Mouse (Mus musculus) neural tube, embryonic 11.5 days (tissue): ENCODE measurements around the gene Fam49a. TPM values are rescaled to one million over a fixed set of nuclear protein-coding genes. Genes with fewer than 3 reads are reported as not detected.

Experiments used
- ATAC-seq: fragments of 200-750 bp; cut with Nextera tagmentation; 2 replicates; pipeline ENCODE4 v1.8.0; 2017; ENCODE audit warnings: moderate number of reproducible peaks, mild to moderate bottlenecking, moderate TSS enrichment, moderate library complexity; ENCODE audit not compliant: insufficient read depth, low FRiP score, low TSS enrichment
- DNase-seq: peaks from one replicate; pipeline ENCODE4 v3.0.0-alpha.2; 2015; ENCODE audit warnings: low spot score
- H3K27ac ChIP-seq: fragments of 300-500 bp; sonication (generic); 2 replicates; pipeline ENCODE4 v1.5.1; 2014; ENCODE audit warnings: low read depth, mild to moderate bottlenecking, low read length
- H3K27me3 ChIP-seq: fragments of 300-500 bp; sonication (generic); 2 replicates; pipeline ENCODE4 v1.6.1; 2014; ENCODE audit warnings: mild to moderate bottlenecking, low read length, mixed read lengths; ENCODE audit not compliant: control insufficient read depth, insufficient read depth
- H3K36me3 ChIP-seq: fragments of 300-500 bp; sonication (generic); 2 replicates; pipeline ENCODE4 v1.6.1; 2014; ENCODE audit warnings: mild to moderate bottlenecking, low read length, moderate library complexity, mixed read lengths; ENCODE audit not compliant: control insufficient read depth, insufficient read depth
- H3K4me1 ChIP-seq: fragments of 300-500 bp; sonication (generic); 2 replicates; pipeline ENCODE4 v1.6.1; 2014; ENCODE audit warnings: low read length, mixed read lengths; ENCODE audit not compliant: control insufficient read depth, insufficient read depth
- H3K4me2 ChIP-seq: fragments of 300-500 bp; sonication (generic); 2 replicates; pipeline ENCODE4 v1.6.1; 2014; ENCODE audit warnings: low read depth, mild to moderate bottlenecking, moderate library complexity
- H3K4me3 ChIP-seq: fragments of 300-500 bp; sonication (generic); 2 replicates; pipeline ENCODE4 v1.5.1; 2014; ENCODE audit warnings: low read depth, low read length
- H3K9ac ChIP-seq: fragments of 300-500 bp; sonication (generic); 2 replicates; pipeline ENCODE4 v1.6.1; 2014; ENCODE audit warnings: mild to moderate bottlenecking, low read length
- H3K9me3 ChIP-seq: fragments of 300-500 bp; sonication (generic); 2 replicates; pipeline ENCODE4 v1.6.1; 2016; ENCODE audit warnings: low read length; ENCODE audit not compliant: control insufficient read depth
- WGBS: fragments of 180-500 bp; shearing (Covaris S2); extraction: QIAGEN DNeasy Blood & Tissue Kit; methylation state at CpG from one replicate; pipeline ENCODE4 v1.1.7; 2014; 5-methylcytosine and 5-hydroxymethylcytosine counted together
- polyA plus RNA-seq: library from polyadenylated mRNA; unstranded; fragments of >200 nt; fragmentation: Nextera tagmentation; extraction: Ambion mirVana; gene quantifications from 2 replicates; pipeline ENCODE4 v1.2.1, GENCODE M21; 2014

Gene Fam49a
- polyA plus RNA-seq, 1 experiment from 2014 or later, result 34.4 TPM

DNA sequence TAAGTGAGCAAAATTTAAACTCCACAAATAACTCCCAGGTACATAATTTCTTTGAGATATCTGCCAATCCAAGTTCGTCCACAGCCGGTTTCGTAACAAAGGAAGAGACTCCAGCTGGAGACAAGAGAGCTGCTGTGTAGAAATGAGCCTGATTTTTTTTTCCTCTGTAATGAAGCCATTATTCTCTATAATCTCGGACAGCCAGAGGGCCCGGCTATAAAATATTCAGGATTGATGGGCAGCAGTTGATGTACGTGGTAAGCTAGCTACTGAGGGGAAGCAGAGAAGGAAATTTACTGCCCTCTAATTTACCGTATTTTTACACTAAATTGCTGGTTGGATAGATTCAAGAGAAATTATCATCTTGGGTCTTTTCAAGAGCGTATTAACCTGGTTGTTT is 102.3 kb downstream of the Fam49a start:
- 75% methylated on average over 8 of the region's 8 CpGs for WGBS
- Histone ChIP-seq H3K9ac (no peak overlapping the region), H3K27ac (peak overlapping the region; percentile 67; the same call in 1 of the 2 replicates), H3K4me3 (no peak overlapping the region), H3K4me2 (no peak overlapping the region), H3K27me3 (no peaks in the 10 kb centered on the region), H3K4me1 (no peaks in the 10 kb centered on the region), H3K36me3 (no peaks in the 10 kb centered on the region), H3K9me3 (no peaks in the 10 kb centered on the region)
- peak; percentile 65; the same call in 1 of the 2 replicates for ATAC-seq
- no peak for DNase-seq

DNA sequence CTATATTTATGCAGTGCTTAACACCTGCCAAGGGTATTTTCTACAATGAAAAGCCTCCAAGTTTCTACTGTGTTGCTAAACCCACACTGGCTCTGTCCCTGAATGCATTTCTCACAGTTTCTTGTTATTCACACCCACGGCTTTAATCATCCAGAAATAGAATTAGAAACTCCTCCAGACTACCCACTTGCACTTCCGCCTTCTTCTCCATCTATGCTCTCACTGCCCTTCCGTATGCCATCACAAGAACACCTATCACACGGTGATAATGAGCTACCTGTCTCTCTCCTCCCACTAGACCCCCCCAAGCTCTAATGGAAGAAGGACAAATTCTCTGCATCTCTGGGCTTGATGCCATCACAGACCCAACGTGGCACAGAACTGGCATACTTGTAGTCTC is 105.5 kb downstream of the Fam49a start:
- no peak overlapping the region for H3K4me2 ChIP-seq
- no peak overlapping the region for H3K4me3 ChIP-seq
- no peak overlapping the region for H3K27ac ChIP-seq
- H3K36me3 ChIP-seq, result no peaks in the 10 kb centered on the region
- no peaks in the 10 kb centered on the region for H3K4me1 ChIP-seq
- no peaks in the 10 kb centered on the region for H3K9me3 ChIP-seq
- no peak for ATAC-seq
- DNase-seq, result no peak
- 89% methylated on average over 5 of the region's 5 CpGs for WGBS
- no peak overlapping the region for H3K9ac ChIP-seq
- no peaks in the 10 kb centered on the region for H3K27me3 ChIP-seq

DNA sequence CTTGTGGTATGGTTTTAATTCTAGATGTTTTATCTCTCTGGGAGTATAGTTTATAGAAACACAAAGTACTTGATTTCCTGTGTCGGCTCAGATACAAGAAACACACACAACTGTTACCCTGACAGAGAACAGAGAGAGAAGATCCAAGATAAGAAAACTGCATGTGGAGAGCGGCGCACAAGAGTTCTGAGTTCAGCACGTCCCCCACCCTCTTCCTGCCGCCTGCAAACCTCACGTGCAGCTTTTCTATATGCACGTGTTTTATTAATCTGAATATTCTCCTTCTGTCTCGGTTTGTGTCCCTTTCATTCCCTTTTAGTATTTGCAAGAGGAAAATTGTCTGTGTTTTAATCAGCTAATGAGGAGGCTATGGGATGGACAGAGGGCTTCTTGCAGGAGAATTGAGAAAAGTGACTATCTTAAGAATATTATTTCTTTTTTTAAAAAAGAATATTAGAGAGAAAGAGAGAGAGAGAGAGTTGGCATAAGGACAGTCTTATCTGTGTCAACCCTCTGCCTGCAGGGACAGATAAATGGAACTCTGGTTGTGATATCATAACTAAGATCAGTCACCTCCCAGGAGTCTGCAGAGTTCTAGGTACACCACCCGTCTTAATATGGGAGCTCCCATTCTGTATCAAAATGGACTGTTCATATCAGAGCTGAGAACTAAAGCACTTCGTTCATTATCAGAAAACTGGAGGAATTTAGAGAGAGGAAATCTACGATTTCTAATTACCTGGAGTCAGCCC is 111.3 kb downstream of the Fam49a start:
- Histone ChIP-seq H3K27me3 (no peaks in the 10 kb centered on the region), H3K27ac (no peak overlapping the region), H3K36me3 (no peaks in the 10 kb centered on the region), H3K9me3 (no peaks in the 10 kb centered on the region), H3K9ac (no peak overlapping the region), H3K4me1 (no peaks in the 10 kb centered on the region), H3K4me2 (no peak overlapping the region), H3K4me3 (no peak overlapping the region)
- no peak for DNase-seq
- no peak for ATAC-seq
- 95% methylated on average over 11 of the region's 11 CpGs for WGBS

DNA sequence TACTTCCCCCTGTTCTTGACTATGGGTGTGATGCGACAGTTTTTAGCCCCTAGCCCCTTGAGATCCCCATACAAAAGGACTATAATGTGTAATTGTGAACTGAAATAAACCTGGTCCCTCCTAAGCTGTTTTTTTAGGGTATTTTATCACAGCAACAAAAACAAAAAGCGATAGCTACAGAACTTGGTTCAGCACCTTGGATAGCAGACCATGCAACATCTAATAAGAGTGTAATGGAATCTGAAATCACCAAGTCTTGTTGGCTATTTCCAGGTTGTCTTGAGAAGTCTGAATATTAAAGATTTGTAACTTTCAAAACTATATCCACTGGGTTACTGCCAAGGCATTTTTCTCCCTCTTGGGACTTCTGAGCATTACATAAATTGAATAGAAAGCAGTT is 117.1 kb downstream of the Fam49a start:
- no peaks in the 10 kb centered on the region for H3K9me3 ChIP-seq
- DNase-seq, result no peak
- no peak overlapping the region for H3K4me2 ChIP-seq
- no peak overlapping the region for H3K4me3 ChIP-seq
- H3K27ac ChIP-seq, result no peak overlapping the region
- H3K9ac ChIP-seq, result no peak overlapping the region
- WGBS, result 63% methylated on average over 2 of the region's 2 CpGs
- H3K27me3 ChIP-seq, result no peaks in the 10 kb centered on the region
- no peaks in the 10 kb centered on the region for H3K4me1 ChIP-seq
- H3K36me3 ChIP-seq, result no peaks in the 10 kb centered on the region
- ATAC-seq, result no peak

DNA sequence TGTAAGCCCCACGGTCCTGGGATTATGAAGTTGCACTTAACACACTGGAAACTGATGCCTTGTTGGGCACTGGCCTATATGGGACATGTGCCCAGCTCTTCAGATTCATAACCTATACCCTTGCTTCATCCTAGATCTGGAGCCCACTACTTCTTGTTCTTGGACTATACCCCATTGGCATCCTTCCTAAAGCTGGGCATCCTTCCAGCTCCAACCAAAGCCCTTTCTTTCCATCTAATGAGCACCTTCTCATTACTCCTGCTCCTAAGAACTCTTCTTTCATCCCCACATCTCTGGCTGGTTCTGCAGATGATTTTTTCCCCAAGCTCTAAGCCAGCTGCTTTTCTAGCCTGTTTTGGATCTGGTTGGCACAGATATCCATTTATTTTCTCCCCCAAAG is 127.3 kb downstream of the Fam49a start:
- Histone ChIP-seq H3K27ac (no peak overlapping the region), H3K4me2 (no peak overlapping the region), H3K36me3 (no peaks in the 10 kb centered on the region), H3K9ac (no peak overlapping the region), H3K4me3 (no peak overlapping the region), H3K27me3 (no peaks in the 10 kb centered on the region), H3K4me1 (no peaks in the 10 kb centered on the region), H3K9me3 (no peaks in the 10 kb centered on the region)
- 96% methylated on average over 1 of the region's 1 CpGs for WGBS
- DNase-seq, result no peak
- no peak for ATAC-seq

GRCm38 (mm10) chr12:12396224-12396623 is 134.3 kb downstream of the Fam49a start:
- Histone ChIP-seq H3K9ac (no peak overlapping the region), H3K4me2 (no peak overlapping the region), H3K27ac (no peak overlapping the region), H3K27me3 (no peaks in the 10 kb centered on the region), H3K36me3 (no peaks in the 10 kb centered on the region), H3K4me1 (no peaks in the 10 kb centered on the region), H3K9me3 (no peaks in the 10 kb centered on the region), H3K4me3 (no peak overlapping the region)
- 33% methylated on average over 6 of the region's 6 CpGs for WGBS
- ATAC-seq (no peak), DNase-seq (peak; percentile 45)

DNA sequence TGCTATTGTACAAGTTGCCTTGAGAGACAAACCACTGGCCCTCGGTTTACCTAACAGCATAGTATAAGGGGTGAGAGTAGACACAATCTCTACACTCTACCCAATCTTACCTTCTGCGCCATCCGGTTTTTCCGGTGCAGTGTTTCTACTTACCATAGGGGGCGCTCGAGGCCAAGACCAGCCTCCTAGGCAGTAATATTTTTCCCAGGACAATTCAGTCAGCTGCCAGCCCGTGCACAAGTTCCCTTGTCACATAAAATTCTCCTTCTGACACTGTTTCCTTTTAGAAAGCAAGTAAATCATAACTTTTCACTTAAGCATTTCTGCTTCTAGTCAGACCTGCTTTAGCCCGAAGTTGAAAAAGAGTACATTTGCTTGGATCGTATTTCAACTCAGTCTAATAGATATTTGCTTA is 139.1 kb downstream of the Fam49a start:
- H3K4me2 ChIP-seq, result no peak overlapping the region
- no peak overlapping the region for H3K4me3 ChIP-seq
- WGBS, result 47% methylated on average over 9 of the region's 9 CpGs
- peak; percentile 42 for DNase-seq
- no peaks in the 10 kb centered on the region for H3K36me3 ChIP-seq
- no peak overlapping the region for H3K27ac ChIP-seq
- H3K9me3 ChIP-seq, result no peaks in the 10 kb centered on the region
- no peaks in the 10 kb centered on the region for H3K27me3 ChIP-seq
- H3K4me1 ChIP-seq, result no peaks in the 10 kb centered on the region
- no peak for ATAC-seq
- H3K9ac ChIP-seq, result no peak overlapping the region

DNA sequence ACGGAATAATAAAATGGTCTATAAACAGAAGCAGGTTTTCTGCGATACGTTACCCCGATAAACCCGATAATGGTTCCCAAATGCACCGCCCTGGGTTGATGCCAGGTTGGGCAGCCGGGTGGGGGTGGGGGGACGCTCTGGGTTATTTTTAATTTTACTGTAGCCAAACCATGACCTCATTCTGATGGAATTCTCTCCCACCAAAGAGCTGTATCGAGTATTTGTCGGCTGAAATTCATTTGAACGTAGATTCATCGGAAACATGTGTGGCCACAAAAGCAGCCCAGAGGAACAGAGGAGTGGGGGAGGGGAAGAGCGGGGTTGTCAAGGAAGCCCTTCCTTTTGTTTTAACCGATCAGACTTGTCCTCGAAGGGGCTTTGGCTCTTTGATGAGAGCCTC is 139.6 kb downstream of the Fam49a start:
- Histone ChIP-seq H3K9ac (no peak overlapping the region), H3K36me3 (no peaks in the 10 kb centered on the region), H3K27ac (no peak overlapping the region), H3K4me1 (no peaks in the 10 kb centered on the region), H3K27me3 (no peaks in the 10 kb centered on the region), H3K9me3 (no peaks in the 10 kb centered on the region), H3K4me2 (no peak overlapping the region), H3K4me3 (no peak overlapping the region)
- no peak for ATAC-seq
- 62% methylated on average over 15 of the region's 15 CpGs for WGBS
- peak; percentile 30 for DNase-seq

DNA sequence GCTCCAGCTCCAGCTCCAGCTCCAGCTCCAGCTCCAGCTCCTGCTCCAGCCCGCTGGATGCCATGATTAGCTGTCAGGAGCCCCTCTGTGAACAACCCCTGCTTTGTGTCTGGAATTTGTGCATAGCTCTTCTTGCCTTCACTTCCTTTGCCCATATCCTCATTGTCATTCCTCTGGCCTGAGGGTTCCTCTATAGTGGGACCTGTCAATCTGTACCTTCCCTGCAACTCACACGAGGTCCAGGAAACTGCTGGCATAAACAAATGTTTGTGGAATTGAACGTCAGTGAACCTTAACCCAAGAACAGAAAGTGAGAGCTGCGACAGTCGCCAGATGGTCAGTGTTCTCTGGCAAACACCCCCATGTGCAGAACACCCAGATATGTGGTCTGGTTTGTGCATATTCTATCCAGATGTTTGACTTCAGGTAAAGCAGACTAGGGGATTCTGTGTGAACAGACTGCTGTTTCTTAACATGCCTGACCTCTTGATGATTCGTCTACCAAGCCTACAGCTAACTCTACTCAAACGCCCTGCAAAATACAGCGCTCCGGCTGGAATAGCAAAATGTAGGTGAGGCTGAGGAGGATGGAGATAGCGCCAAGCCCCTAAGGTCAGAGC is 143.7 kb downstream of the Fam49a start:
- no peaks in the 10 kb centered on the region for H3K36me3 ChIP-seq
- H3K4me2 ChIP-seq, result no peak overlapping the region
- DNase-seq, result peak; percentile 19
- 51% methylated on average over 10 of the region's 10 CpGs for WGBS
- no peaks in the 10 kb centered on the region for H3K9me3 ChIP-seq
- no peak overlapping the region; the same call in 1 of the 2 replicates for H3K9ac ChIP-seq
- H3K4me3 ChIP-seq, result no peak overlapping the region
- ATAC-seq, result no peak
- no peak overlapping the region for H3K27ac ChIP-seq
- no peaks in the 10 kb centered on the region for H3K27me3 ChIP-seq
- no peaks in the 10 kb centered on the region for H3K4me1 ChIP-seq
